Mouse (Mus musculus) neural tube, embryonic 15.5 days (tissue): ENCODE measurements around the gene Samd4b. TPM values are rescaled to one million over a fixed set of nuclear protein-coding genes. Genes with fewer than 3 reads are reported as not detected.

ENCODE experiments used
- ATAC-seq: fragments of 200-750 bp; cut with Nextera tagmentation; 2 replicates; pipeline ENCODE4 v1.8.0; 2017; ENCODE audit warnings: mild to moderate bottlenecking, moderate TSS enrichment, moderate library complexity; ENCODE audit not compliant: low FRiP score
- H3K27ac ChIP-seq: fragments of 300-500 bp; sonication (generic); replicated peaks from 2 replicates; pipeline ENCODE4 v1.5.1; 2015; ENCODE audit warnings: mild to moderate bottlenecking, inconsistent platforms
- H3K27me3 ChIP-seq: fragments of 300-500 bp; sonication (generic); replicated peaks from 2 replicates; pipeline ENCODE4 v1.6.1; 2015; ENCODE audit warnings: inconsistent platforms
- H3K36me3 ChIP-seq: fragments of 300-500 bp; sonication (generic); 2 replicates; pipeline ENCODE4 v1.6.1; 2015; ENCODE audit warnings: inconsistent platforms
- H3K4me1 ChIP-seq: fragments of 300-500 bp; sonication (generic); 2 replicates; pipeline ENCODE4 v1.6.1; 2015; ENCODE audit warnings: inconsistent platforms
- H3K4me2 ChIP-seq: fragments of 300-500 bp; sonication (generic); 2 replicates; pipeline ENCODE4 v1.6.1; 2015; ENCODE audit warnings: inconsistent platforms, mild to moderate bottlenecking, moderate library complexity
- H3K4me3 ChIP-seq: fragments of 300-500 bp; sonication (generic); replicated peaks from 2 replicates; pipeline ENCODE4 v1.5.1; 2015; ENCODE audit warnings: mild to moderate bottlenecking, inconsistent platforms
- H3K9ac ChIP-seq: fragments of 300-500 bp; sonication (generic); replicated peaks from 2 replicates; pipeline ENCODE4 v1.6.1; 2015; ENCODE audit warnings: mild to moderate bottlenecking, inconsistent platforms
- H3K9me3 ChIP-seq: fragments of 300-500 bp; sonication (generic); replicated peaks from 2 replicates; pipeline ENCODE4 v1.6.1; 2016; ENCODE audit warnings: inconsistent platforms
- WGBS: fragments of 180-500 bp; shearing (Covaris S2); methylation state at CpG from one replicate; pipeline ENCODE4 v1.1.7; 2015; ENCODE audit warnings: mixed read lengths; 5-methylcytosine and 5-hydroxymethylcytosine counted together
- polyA plus RNA-seq: library from polyadenylated mRNA; unstranded; fragments of >200 nt; fragmentation: Nextera tagmentation; extraction: Ambion mirVana; gene quantifications from 2 replicates; pipeline ENCODE4 v1.2.1, GENCODE M21; 2015

Gene Samd4b
- polyA plus RNA-seq, 1 experiment from 2014 or later: 20.3 TPM

GRCm38 (mm10) chr7:28371514-28371989 lies 226.4 kb downstream of the Samd4b start:
- Histone ChIP-seq H3K4me3 (peak overlapping the region; percentile 87), H3K9me3 (no peaks in the 10 kb centered on the region), H3K9ac (peak overlapping the region; percentile 73), H3K4me1 (peaks cover 50% of the 10 kb centered on the region), H3K27ac (peak overlapping the region; percentile 93), H3K27me3 (no peaks in the 10 kb centered on the region), H3K36me3 (0 out of 2 replicates have a peak, but pooled peaks cover 10% of the 10 kb centered on the region), H3K4me2 (peak overlapping the region; percentile 95)
- peak; percentile 3; the same call in 1 of the 2 replicates for ATAC-seq
- 2% methylated on average over 39 of the region's 43 CpGs for WGBS

GRCm38 (mm10) chr7:28370977-28371513 lies 226.9 kb downstream of the Samd4b start:
- H3K27me3 ChIP-seq: no peaks in the 10 kb centered on the region
- no peak for ATAC-seq
- peak overlapping the region; percentile 95 for H3K4me2 ChIP-seq
- H3K4me3 ChIP-seq: peak overlapping the region; percentile 87
- 0 out of 2 replicates have a peak, but pooled peaks cover 11% of the 10 kb centered on the region for H3K36me3 ChIP-seq
- 10% methylated on average over 11 of the region's 11 CpGs for WGBS
- peak overlapping the region; percentile 73 for H3K9ac ChIP-seq
- H3K9me3 ChIP-seq: no peaks in the 10 kb centered on the region
- peak overlapping the region; percentile 93 for H3K27ac ChIP-seq
- H3K4me1 ChIP-seq: peaks cover 45% of the 10 kb centered on the region

DNA sequence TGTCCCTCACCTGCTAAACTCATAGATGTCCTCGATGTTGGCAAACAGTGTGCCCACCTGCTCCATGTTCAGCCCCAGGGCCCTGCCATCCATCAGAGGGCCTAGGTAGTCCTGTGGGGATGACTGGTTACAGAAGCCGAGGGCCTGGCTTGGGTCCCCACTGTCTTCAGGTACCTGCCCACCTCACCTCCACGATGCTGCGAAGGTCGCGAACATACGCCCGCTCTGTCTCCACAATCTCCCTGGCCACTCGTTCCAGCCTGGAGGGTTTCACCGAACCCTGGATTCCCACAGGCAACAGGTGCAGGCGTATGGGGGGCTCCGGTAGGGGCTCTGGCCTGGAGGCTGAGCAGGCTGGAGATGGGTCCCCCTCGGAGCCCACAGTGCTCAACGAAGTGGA lies 227.9 kb downstream of the Samd4b start:
- H3K36me3 ChIP-seq: peaks cover 14% of the 10 kb centered on the region
- 94% methylated on average over 14 of the region's 14 CpGs for WGBS
- no peak overlapping the region for H3K27ac ChIP-seq
- H3K27me3 ChIP-seq: no peaks in the 10 kb centered on the region
- no peak overlapping the region for H3K9ac ChIP-seq
- no peak for ATAC-seq
- peak overlapping the region; percentile 87 for H3K4me3 ChIP-seq
- no peaks in the 10 kb centered on the region for H3K9me3 ChIP-seq
- H3K4me1 ChIP-seq: peaks cover 35% of the 10 kb centered on the region
- peak overlapping the region; percentile 95 for H3K4me2 ChIP-seq

GRCm38 (mm10) chr7:28368276-28368920 lies 229.5 kb downstream of the Samd4b start:
- Histone ChIP-seq H3K9me3 (no peaks in the 10 kb centered on the region), H3K9ac (no peak overlapping the region), H3K4me2 (no peak overlapping the region), H3K36me3 (peaks cover 30% of the 10 kb centered on the region), H3K27me3 (no peaks in the 10 kb centered on the region), H3K4me3 (no peak overlapping the region), H3K4me1 (peaks cover 28% of the 10 kb centered on the region), H3K27ac (no peak overlapping the region; the same call in 1 of the 2 replicates)
- WGBS: 95% methylated on average over 16 of the region's 16 CpGs
- no peak for ATAC-seq

DNA sequence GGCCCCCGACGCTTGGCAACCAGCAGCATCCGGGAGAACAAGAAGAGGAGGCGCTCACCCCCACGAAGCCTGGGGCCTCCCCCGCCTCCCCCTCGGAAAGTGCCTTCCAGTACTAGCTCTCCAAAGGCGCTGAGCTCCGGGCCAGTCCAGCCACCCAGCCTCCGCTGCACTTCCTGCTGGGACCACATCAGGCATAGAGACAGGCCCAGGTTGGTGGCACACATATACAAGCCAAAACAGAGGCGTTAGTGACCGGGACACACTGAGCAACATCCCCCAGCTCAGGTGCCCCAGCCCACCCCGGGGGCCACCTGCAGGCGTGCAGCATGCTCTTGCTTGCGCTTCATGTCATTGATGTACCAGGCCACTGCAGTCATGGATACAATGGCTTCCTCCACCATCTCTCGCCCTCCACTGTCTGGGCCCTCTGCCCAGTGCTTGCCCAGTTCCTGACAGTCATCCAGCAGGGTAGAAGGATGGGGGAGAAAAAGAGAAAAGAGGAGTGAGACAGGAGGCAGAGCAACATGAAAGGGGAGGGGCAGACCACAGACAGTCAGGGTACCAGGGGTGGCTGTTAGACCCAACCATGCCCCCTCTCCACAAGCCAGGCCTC lies 230.2 kb downstream of the Samd4b start:
- Histone ChIP-seq H3K9me3 (no peaks in the 10 kb centered on the region), H3K4me1 (peaks cover 28% of the 10 kb centered on the region), H3K4me3 (no peak overlapping the region), H3K27ac (no peak overlapping the region; the same call in 1 of the 2 replicates), H3K4me2 (no peak overlapping the region), H3K36me3 (peaks cover 32% of the 10 kb centered on the region), H3K27me3 (no peaks in the 10 kb centered on the region), H3K9ac (no peak overlapping the region)
- WGBS: 90% methylated on average over 16 of the region's 16 CpGs
- no peak for ATAC-seq

- peaks cover 55% of the 10 kb centered on the region for H3K36me3 ChIP-seq
- WGBS: 91% methylated on average over 16 of the region's 16 CpGs
- no peak overlapping the region for H3K4me3 ChIP-seq
- no peaks in the 10 kb centered on the region for H3K9me3 ChIP-seq
- no peaks in the 10 kb centered on the region for H3K27me3 ChIP-seq
- H3K9ac ChIP-seq: no peak overlapping the region
- H3K4me1 ChIP-seq: peaks cover 9% of the 10 kb centered on the region; the same call in 1 of the 2 replicates
- no peak for ATAC-seq
- no peak overlapping the region for H3K4me2 ChIP-seq
- no peak overlapping the region for H3K27ac ChIP-seq
These were observed 235.4 kb downstream of the Samd4b start for GRCm38 (mm10) chr7:28362441-28363060.

GRCm38 (mm10) chr7:28361647-28362341 lies 236.2 kb downstream of the Samd4b start:
- Histone ChIP-seq H3K27me3 (no peaks in the 10 kb centered on the region), H3K4me1 (peaks cover 9% of the 10 kb centered on the region; the same call in 1 of the 2 replicates), H3K4me2 (no peak overlapping the region), H3K4me3 (no peak overlapping the region), H3K9me3 (no peaks in the 10 kb centered on the region), H3K9ac (no peak overlapping the region), H3K36me3 (peaks cover 51% of the 10 kb centered on the region), H3K27ac (no peak overlapping the region)
- 97% methylated on average over 20 of the region's 20 CpGs for WGBS
- ATAC-seq: no peak

DNA sequence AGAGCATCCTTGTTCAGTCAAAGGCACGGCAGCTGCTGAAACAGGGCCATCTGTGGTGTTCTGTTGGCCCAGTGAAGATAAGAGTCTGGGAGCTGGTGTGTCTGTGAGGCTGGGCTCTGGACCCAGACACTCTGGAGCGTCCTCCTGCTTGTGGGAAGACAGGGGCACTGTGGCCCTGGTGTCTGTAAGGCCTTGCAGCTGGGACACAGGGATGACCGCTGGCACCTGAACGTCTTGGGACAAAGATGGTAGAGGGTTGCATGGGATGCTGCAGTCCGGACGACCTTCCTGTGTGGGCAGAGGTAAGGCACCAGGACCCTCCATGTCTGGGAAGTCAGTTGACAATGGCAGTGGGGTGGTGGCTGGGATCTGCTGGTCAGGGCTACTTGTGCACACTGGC lies 237.7 kb downstream of the Samd4b start:
- no peak for ATAC-seq
- Histone ChIP-seq H3K4me2 (no peak overlapping the region), H3K4me1 (peaks cover 9% of the 10 kb centered on the region; the same call in 1 of the 2 replicates), H3K9ac (no peak overlapping the region), H3K27me3 (no peaks in the 10 kb centered on the region), H3K27ac (no peak overlapping the region), H3K36me3 (peaks cover 48% of the 10 kb centered on the region), H3K9me3 (no peaks in the 10 kb centered on the region), H3K4me3 (no peak overlapping the region)
- 97% methylated on average over 6 of the region's 6 CpGs for WGBS

GRCm38 (mm10) chr7:28359854-28360253 lies 238.1 kb downstream of the Samd4b start:
- Histone ChIP-seq H3K4me3 (no peak overlapping the region), H3K27ac (no peak overlapping the region), H3K9ac (no peak overlapping the region), H3K36me3 (peaks cover 46% of the 10 kb centered on the region), H3K4me2 (no peak overlapping the region), H3K27me3 (no peaks in the 10 kb centered on the region), H3K9me3 (no peaks in the 10 kb centered on the region), H3K4me1 (peaks cover 9% of the 10 kb centered on the region; the same call in 1 of the 2 replicates)
- 92% methylated on average over 10 of the region's 10 CpGs for WGBS
- ATAC-seq: no peak

GRCm38 (mm10) chr7:28358431-28358830 lies 239.5 kb downstream of the Samd4b start:
- Histone ChIP-seq H3K4me3 (no peak overlapping the region), H3K4me1 (peaks cover 9% of the 10 kb centered on the region; the same call in 1 of the 2 replicates), H3K36me3 (peaks cover 45% of the 10 kb centered on the region), H3K9ac (0 out of 2 replicates have a peak overlapping the region, but pooled peaks have one; percentile 14), H3K4me2 (no peak overlapping the region), H3K27me3 (no peaks in the 10 kb centered on the region), H3K27ac (no peak overlapping the region), H3K9me3 (no peaks in the 10 kb centered on the region)
- ATAC-seq: no peak
- WGBS: 76% methylated on average over 7 of the region's 7 CpGs

- no peak overlapping the region for H3K4me2 ChIP-seq
- H3K36me3 ChIP-seq: peaks cover 47% of the 10 kb centered on the region
- WGBS: 17% methylated on average over 5 of the region's 5 CpGs
- no peak overlapping the region for H3K9ac ChIP-seq
- no peaks in the 10 kb centered on the region for H3K27me3 ChIP-seq
- no peak for ATAC-seq
- H3K27ac ChIP-seq: 0 out of 2 replicates have a peak overlapping the region, but pooled peaks have one; percentile 14
- no peaks in the 10 kb centered on the region for H3K9me3 ChIP-seq
- peaks cover 9% of the 10 kb centered on the region; the same call in 1 of the 2 replicates for H3K4me1 ChIP-seq
- H3K4me3 ChIP-seq: no peak overlapping the region
These were observed 240.0 kb downstream of the Samd4b start for GRCm38 (mm10) chr7:28357984-28358383.
